Mouse (Mus musculus) limb, embryonic 11.5 days (tissue): Measurements from ENCODE around the gene 2310030G06Rik. TPM values are rescaled to one million over a fixed set of nuclear protein-coding genes. Genes with fewer than 3 reads are reported as not detected.

Source experiments
- ATAC-seq: fragments of 200-750 bp; cut with Nextera tagmentation; 2 replicates; pipeline ENCODE4 v1.8.0; 2017; ENCODE audit warnings: low read depth; ENCODE audit not compliant: insufficient number of reproducible peaks, low FRiP score, low TSS enrichment
- DNase-seq: peaks from one replicate; pipeline ENCODE4 v3.0.0-alpha.2; 2015; ENCODE audit warnings: low spot score
- H3K27ac ChIP-seq: fragments of 300-500 bp; sonication (generic); replicated peaks from 2 replicates; pipeline ENCODE4 v1.5.1; 2014; ENCODE audit warnings: low read depth, mild to moderate bottlenecking, low read length
- H3K27me3 ChIP-seq: fragments of 300-500 bp; sonication (generic); 2 replicates; pipeline ENCODE4 v1.6.1; 2014; ENCODE audit warnings: mild to moderate bottlenecking, low read length, mixed read lengths; ENCODE audit not compliant: control insufficient read depth, insufficient read depth
- H3K36me3 ChIP-seq: fragments of 300-500 bp; sonication (generic); 2 replicates; pipeline ENCODE4 v1.6.1; 2014; ENCODE audit warnings: mild to moderate bottlenecking, low read length, moderate library complexity, mixed read lengths; ENCODE audit not compliant: control insufficient read depth, insufficient read depth
- H3K4me1 ChIP-seq: fragments of 300-500 bp; sonication (generic); 2 replicates; pipeline ENCODE4 v1.6.1; 2014; ENCODE audit warnings: low read length, mixed read lengths; ENCODE audit not compliant: control insufficient read depth, insufficient read depth
- H3K4me2 ChIP-seq: fragments of 300-500 bp; sonication (generic); 2 replicates; pipeline ENCODE4 v1.6.1; 2014; ENCODE audit warnings: low read depth, mild to moderate bottlenecking, moderate library complexity; ENCODE audit not compliant: severe bottlenecking
- H3K4me3 ChIP-seq: fragments of 300-500 bp; sonication (generic); 2 replicates; pipeline ENCODE4 v1.5.1; 2014; ENCODE audit warnings: low read depth, low read length
- H3K9ac ChIP-seq: fragments of 300-500 bp; sonication (generic); 2 replicates; pipeline ENCODE4 v1.6.1; 2014; ENCODE audit warnings: mild to moderate bottlenecking, low read length
- H3K9me3 ChIP-seq: fragments of 300-500 bp; sonication (generic); 2 replicates; pipeline ENCODE4 v1.6.1; 2016; ENCODE audit warnings: low read length; ENCODE audit not compliant: control insufficient read depth
- WGBS: fragments of 180-500 bp; shearing (Covaris S2); extraction: QIAGEN DNeasy Blood & Tissue Kit; methylation state at CpG from one replicate; pipeline ENCODE4 v1.1.7; 2014; 5-methylcytosine and 5-hydroxymethylcytosine counted together
- polyA plus RNA-seq: library from polyadenylated mRNA; unstranded; fragments of >200 nt; fragmentation: Nextera tagmentation; extraction: Ambion mirVana; gene quantifications from 2 replicates; pipeline ENCODE4 v1.2.1, GENCODE M21; 2014

Gene 2310030G06Rik
- polyA plus RNA-seq, 1 experiment from 2014 or later: 1.7 TPM

DNA sequence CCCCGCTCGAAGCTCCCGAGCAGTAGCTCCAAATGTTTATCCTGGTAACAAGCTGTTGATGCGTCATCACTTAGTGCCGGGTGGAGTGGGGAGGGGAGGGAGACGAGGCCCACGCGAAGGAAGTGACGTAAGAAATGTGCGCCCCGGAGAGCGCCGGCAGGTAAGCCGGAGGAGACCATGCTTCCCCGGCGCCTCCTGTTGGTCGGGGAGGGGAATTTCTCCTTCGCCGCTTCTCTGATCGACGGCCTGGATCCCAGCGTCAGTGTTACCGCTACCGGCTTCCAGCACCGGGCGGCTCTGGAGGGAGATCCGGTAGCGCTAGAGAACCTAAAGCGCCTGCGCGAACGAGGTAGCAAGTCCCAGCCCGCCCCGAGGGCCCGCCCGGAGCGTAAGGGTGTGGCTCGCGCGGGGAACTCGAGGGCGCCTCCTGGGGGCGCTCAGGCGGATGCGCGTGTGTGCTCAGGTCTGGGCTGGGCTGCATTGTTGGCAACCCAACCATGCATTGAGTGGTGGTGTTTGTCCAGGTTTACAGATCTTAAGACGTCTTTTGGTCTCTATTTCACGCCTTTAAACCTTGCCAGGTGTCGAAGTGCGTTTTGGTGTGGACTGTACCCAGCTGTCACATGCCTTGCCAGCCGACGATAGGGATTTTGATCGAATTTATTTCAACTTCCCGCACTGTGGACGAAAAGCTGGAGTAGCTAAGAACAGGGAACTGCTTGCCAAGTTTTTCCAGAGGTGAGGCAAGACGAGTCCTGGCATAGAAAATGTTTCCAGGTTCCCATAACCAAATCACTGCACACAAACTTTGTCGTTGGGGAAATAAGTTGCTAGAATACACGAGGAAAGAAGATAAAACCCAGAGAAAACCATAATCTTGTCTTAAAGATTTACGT, 22.0 kb upstream of the 2310030G06Rik start, which contains the start of gene Fdxacb1:
Gene Fdxacb1, plus strand, starts transcription at position 130 of the 896 bp plus-strand sequence.
- DNase-seq (peak; percentile 99), ATAC-seq (peak; percentile 97)
- 0 out of 2 replicates have a peak, but pooled peaks cover 2% of the 10 kb centered on the region for H3K4me1 ChIP-seq
- H3K27me3 ChIP-seq: no peaks in the 10 kb centered on the region
- peak within 1 kb of the TSS; percentile 80 for H3K27ac ChIP-seq
- H3K36me3 ChIP-seq: no peaks in the 10 kb centered on the region
- H3K4me2 ChIP-seq: peak within 1 kb of the TSS; percentile 83
- no peaks in the 10 kb centered on the region for H3K9me3 ChIP-seq
- WGBS: 5% methylated on average over 59 of the region's 59 CpGs
- peak within 1 kb of the TSS; percentile 71 for H3K9ac ChIP-seq
- peak within 1 kb of the TSS; percentile 60 for H3K4me3 ChIP-seq

DNA sequence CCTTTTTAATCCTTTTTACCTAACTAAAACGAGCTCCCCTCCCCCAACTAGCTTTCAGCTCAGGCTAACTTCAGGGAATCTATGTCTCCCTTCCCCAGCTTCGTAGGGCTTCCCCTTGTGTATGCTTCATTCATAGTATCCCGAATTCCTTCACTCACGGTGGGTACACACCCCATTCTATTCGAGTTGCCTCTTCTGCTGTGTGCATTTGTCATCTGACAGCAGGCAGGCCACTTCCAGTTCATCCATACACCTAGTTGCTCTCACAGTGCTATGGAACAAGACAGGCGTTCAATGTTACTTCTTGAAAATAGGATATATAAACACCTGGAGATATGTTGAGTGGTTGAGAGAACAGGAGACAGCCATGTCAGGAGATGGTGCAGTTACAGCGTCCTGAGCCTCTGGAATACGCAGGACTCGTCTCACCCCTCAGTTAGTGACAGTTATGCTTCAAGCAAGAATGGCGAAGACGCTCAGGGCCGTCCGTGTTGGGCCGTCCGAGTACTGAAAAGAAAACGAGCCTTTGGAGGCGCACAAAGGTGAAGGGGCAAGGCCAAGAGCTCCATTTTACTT, 21.3 kb upstream of the 2310030G06Rik start:
- ATAC-seq: no peak; the same call in 1 of the 2 replicates
- no peak overlapping the region for H3K27ac ChIP-seq
- peak overlapping the region; percentile 62 for H3K9ac ChIP-seq
- DNase-seq: no peak
- no peaks in the 10 kb centered on the region for H3K27me3 ChIP-seq
- 7% methylated on average over 17 of the region's 17 CpGs for WGBS
- no peaks in the 10 kb centered on the region for H3K9me3 ChIP-seq
- no peaks in the 10 kb centered on the region for H3K36me3 ChIP-seq
- H3K4me2 ChIP-seq: peak overlapping the region; percentile 83
- H3K4me1 ChIP-seq: 0 out of 2 replicates have a peak, but pooled peaks cover 2% of the 10 kb centered on the region
- H3K4me3 ChIP-seq: peak overlapping the region; percentile 60

DNA sequence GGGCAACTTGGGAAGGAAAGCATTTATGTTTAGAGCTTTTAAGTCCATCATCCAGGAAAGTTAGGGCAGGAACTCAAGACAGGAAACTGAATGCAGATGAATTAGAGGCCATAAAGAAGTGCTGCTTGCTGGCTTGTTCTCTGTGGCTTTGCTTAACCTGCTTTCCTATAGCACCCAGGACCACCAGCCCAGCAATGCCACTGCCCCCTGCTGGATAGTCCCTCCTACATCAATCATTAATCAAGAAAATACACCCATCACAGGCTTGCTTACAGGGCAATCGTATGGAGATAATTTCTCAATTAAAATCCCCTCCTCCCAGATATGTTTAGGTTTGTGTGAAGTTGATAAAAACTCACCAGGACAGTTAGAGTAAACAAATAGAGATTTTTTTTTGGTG, 17.0 kb upstream of the 2310030G06Rik start:
- no peaks in the 10 kb centered on the region for H3K36me3 ChIP-seq
- DNase-seq (peak; percentile 45), ATAC-seq (no peak)
- no peak overlapping the region for H3K4me3 ChIP-seq
- no peaks in the 10 kb centered on the region for H3K9me3 ChIP-seq
- H3K9ac ChIP-seq: no peak overlapping the region
- H3K4me2 ChIP-seq: no peak overlapping the region
- WGBS: 82% methylated on average over 1 of the region's 1 CpGs
- no peaks in the 10 kb centered on the region for H3K4me1 ChIP-seq
- no peak overlapping the region for H3K27ac ChIP-seq
- no peaks in the 10 kb centered on the region for H3K27me3 ChIP-seq

DNA sequence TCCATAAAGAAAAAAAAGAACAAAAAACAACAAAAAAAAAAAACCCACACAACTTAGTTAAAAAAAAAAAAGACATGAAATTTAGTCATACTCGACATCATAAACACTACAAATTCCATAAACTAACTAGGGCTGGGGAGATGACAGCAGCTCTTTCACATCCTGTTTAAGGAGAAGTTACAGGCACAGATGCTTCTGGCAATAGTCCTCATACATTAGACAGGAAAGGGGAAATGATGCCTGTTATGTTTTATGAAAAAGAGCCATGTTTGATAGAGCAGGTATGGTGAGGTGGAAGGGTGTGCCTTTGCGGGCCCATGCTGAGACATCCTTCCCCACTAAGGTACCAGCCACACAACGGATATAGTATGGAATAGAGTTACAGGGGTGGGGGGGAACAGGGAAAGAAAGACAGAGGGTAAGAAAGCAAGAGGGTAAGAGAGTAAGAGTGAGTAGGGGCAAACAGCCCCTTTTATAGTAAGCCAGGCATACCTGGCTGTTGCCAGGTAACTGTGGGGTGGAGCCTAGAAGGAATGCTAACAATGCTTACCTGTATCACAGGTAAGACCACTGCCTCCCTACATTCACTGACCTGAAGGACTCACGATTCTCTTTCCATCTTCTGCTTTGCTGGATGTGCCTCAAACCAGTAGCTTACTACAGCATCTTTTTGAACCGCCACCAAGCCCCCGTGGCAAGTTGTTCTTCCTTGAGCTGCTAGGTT, 15.3 kb upstream of the 2310030G06Rik start:
- no peak overlapping the region for H3K4me2 ChIP-seq
- H3K36me3 ChIP-seq: no peaks in the 10 kb centered on the region
- H3K27ac ChIP-seq: no peak overlapping the region
- ATAC-seq (no peak), DNase-seq (no peak)
- H3K4me3 ChIP-seq: no peak overlapping the region
- no peaks in the 10 kb centered on the region for H3K4me1 ChIP-seq
- H3K9me3 ChIP-seq: no peaks in the 10 kb centered on the region
- 70% methylated on average over 6 of the region's 6 CpGs for WGBS
- no peaks in the 10 kb centered on the region for H3K27me3 ChIP-seq
- no peak overlapping the region for H3K9ac ChIP-seq

DNA sequence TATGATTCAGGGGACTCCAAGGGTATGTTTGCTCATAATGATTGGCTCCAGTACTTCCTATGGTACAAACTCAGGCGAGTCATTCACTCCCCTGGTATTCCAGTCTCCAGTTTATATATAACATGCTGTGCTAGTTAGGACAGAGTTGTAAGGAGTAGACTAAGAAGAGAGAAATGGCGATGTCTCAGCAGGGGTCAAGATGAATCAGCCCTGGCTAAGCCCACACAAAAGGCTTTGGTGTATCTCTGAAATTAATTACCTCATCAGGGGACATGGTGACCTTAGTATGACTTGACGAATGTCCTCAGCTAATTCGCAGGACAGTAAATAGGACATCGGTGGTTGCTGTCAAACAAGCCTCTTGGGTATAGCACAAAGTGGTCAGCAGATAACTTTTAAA, 10.4 kb upstream of the 2310030G06Rik start:
- 45% methylated on average over 5 of the region's 5 CpGs for WGBS
- no peak for ATAC-seq
- no peaks in the 10 kb centered on the region for H3K27me3 ChIP-seq

DNA sequence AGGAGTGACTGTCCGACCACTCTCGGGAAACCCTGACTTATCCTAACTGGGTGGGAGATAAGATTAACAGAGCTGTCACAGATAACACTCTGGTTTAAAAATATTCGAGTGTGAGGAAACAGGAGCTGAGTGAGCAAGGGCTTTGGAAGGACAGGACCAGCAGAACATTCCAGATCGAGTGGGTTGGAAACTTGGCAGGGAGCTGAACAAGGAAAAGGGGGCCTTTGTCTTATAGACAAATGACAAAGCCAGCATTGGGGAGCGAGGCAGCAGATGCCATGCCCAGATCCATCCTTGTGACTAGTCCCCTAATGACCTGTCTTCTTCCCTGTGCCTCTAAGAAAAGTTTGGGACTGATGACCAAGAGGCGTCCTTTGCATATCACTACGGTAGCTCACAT, 7.6 kb upstream of the 2310030G06Rik start:
- Histone ChIP-seq H3K27ac (no peak overlapping the region), H3K9ac (no peak overlapping the region), H3K4me2 (no peak overlapping the region), H3K27me3 (no peaks in the 10 kb centered on the region), H3K4me3 (no peak overlapping the region), H3K9me3 (no peaks in the 10 kb centered on the region), H3K4me1 (no peaks in the 10 kb centered on the region), H3K36me3 (no peaks in the 10 kb centered on the region)
- 78% methylated on average over 7 of the region's 7 CpGs for WGBS
- DNase-seq (no peak), ATAC-seq (no peak)

More for the DNA sequence above, 10.4 kb upstream of the 2310030G06Rik start:
- no peaks in the 10 kb centered on the region for H3K4me1 ChIP-seq
- no peak overlapping the region for H3K9ac ChIP-seq
- no peak for DNase-seq
- no peak overlapping the region for H3K27ac ChIP-seq
- no peak overlapping the region for H3K4me2 ChIP-seq
- H3K9me3 ChIP-seq: no peaks in the 10 kb centered on the region
- H3K4me3 ChIP-seq: no peak overlapping the region
- no peaks in the 10 kb centered on the region for H3K36me3 ChIP-seq

DNA sequence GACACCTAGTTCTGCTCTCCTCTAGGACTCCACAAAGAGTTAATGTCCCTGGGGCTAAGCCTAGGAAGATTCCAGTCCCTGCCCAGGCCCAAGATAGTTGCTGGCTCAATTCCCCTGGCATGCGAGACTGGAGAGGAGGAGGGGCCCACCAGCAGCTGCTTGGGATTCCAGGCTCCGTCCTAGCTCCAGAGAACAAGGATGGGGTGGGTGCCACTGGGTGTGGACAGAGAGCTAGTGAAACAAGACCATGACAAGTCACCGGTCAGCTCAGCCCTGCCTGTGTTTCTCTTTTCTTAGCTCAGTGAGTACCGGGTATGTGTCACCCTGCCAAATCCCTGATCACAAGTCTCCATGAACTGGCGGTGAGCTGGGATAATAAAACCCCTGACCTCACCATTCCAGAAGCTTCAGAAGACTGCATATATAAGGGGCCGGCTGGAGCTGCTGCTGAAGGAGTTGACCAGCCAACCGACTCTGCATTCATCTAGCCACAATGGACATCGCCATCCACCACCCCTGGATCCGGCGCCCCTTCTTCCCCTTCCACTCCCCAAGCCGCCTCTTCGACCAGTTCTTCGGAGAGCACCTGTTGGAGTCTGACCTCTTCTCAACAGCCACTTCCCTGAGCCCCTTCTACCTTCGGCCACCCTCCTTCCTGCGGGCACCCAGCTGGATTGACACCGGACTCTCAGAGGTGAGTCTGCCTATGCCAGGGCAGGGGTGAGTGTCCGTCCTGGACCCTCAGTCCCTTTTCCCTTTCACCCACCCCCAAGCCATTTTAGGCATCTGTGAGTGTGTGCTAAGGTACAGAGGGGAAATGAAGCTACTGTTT, 6.7 kb upstream of the 2310030G06Rik start:
- Histone ChIP-seq H3K4me1 (no peaks in the 10 kb centered on the region), H3K4me2 (no peak overlapping the region), H3K27me3 (no peaks in the 10 kb centered on the region), H3K4me3 (no peak overlapping the region), H3K9ac (no peak overlapping the region), H3K36me3 (no peaks in the 10 kb centered on the region), H3K27ac (no peak overlapping the region), H3K9me3 (no peaks in the 10 kb centered on the region)
- 69% methylated on average over 17 of the region's 17 CpGs for WGBS
- DNase-seq (no peak), ATAC-seq (no peak)
